Mouse (Mus musculus) hindbrain, embryonic 10.5 days (tissue): ENCODE data around the gene Trim17. TPM values are rescaled to one million over a fixed set of nuclear protein-coding genes. Genes with fewer than 3 reads are reported as not detected.
"Not testable (repeated sequence)": the region's sequence is repeated elsewhere in the genome, so short reads cannot be mapped to it uniquely, and the experiment has no call there.

Source experiments
- DNase-seq: peaks from one replicate; pipeline ENCODE4 v3.0.0-alpha.2; 2017; ENCODE audit warnings: low spot score
- H3K27ac ChIP-seq: fragments of 300-500 bp; sonication (generic); 2 replicates; pipeline ENCODE4 v1.5.1; 2016; ENCODE audit warnings: mild to moderate bottlenecking, moderate library complexity
- H3K27me3 ChIP-seq: fragments of 300-500 bp; sonication (generic); 2 replicates; pipeline ENCODE4 v1.6.1; 2016; ENCODE audit warnings: mild to moderate bottlenecking; ENCODE audit not compliant: poor library complexity, insufficient read depth, severe bottlenecking
- H3K36me3 ChIP-seq: fragments of 300-500 bp; sonication (generic); 2 replicates; pipeline ENCODE4 v1.6.1; 2016; ENCODE audit warnings: mild to moderate bottlenecking, moderate library complexity
- H3K4me1 ChIP-seq: fragments of 300-500 bp; sonication (generic); replicated peaks from 2 replicates; pipeline ENCODE4 v1.6.1; 2016; ENCODE audit warnings: mild to moderate bottlenecking
- H3K4me3 ChIP-seq: fragments of 300-500 bp; sonication (generic); 2 replicates; pipeline ENCODE4 v1.5.1; 2016; ENCODE audit warnings: mild to moderate bottlenecking, moderate library complexity
- H3K9me3 ChIP-seq: fragments of 300-500 bp; sonication (generic); 2 replicates; pipeline ENCODE4 v1.6.1; 2016; ENCODE audit warnings: mild to moderate bottlenecking, moderate library complexity
- WGBS: fragments of 180-500 bp; shearing (Covaris S2); methylation state at CpG from one replicate; pipeline ENCODE4 v1.1.7; 2016; 5-methylcytosine and 5-hydroxymethylcytosine counted together
- polyA plus RNA-seq: library from polyadenylated mRNA; unstranded; fragments of >200 nt; fragmentation: Nextera tagmentation; extraction: Ambion mirVana; gene quantifications from 2 replicates; pipeline ENCODE4 v1.2.1, GENCODE M21; 2016

The Trim17 gene
- polyA plus RNA-seq, 1 experiment from 2014 or later, result 0.85 TPM

DNA sequence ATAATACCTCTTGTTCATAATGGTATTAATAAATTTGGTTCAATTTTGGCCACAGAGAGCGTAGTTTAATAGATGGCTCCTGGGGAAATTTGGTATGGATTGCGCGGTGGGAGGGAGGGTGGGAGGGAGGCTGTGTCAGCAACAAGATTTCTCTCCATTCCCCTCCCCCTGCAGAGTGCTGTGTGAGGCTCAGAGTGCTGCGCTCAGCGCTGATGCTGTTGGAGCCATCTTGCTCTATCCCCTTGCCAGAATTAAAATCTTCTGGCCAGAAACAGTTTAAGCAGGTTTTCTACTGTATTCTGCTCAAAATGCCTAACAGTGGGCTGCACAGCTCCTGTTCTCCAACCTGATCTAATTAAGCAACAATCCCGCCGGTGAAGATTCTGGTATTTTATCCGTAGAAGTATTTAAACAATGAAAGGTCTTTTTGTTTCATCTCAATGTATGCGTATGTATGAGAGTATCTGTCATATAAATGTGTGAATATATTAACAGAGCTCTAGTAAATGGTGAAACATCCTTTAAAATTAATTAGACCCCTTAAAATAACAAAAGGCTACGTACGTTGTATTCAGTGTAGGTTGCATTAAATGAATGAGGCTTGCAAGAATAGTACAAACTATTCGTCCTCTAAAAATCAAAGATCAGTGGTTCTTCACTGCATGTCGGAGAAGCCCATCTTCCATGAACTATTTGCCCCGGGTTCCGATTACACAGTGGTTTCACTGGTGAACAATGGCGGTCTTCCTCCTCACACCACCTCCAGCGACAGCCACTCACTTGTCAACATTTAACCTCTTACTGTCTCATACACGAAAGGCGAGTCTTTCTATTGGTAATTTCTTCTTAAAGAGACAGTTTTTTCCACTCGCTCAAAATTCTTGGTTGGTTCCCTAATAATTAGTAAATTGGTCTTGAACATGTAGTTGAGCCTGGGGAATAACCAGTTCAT, 4.7 kb upstream of the Trim17 start:
- H3K27me3 ChIP-seq, result peaks cover 14% of the 10 kb centered on the region; the same call in 1 of the 2 replicates
- WGBS, result 5% methylated on average over 20 of the region's 20 CpGs
- no peaks in the 10 kb centered on the region for H3K9me3 ChIP-seq

DNA sequence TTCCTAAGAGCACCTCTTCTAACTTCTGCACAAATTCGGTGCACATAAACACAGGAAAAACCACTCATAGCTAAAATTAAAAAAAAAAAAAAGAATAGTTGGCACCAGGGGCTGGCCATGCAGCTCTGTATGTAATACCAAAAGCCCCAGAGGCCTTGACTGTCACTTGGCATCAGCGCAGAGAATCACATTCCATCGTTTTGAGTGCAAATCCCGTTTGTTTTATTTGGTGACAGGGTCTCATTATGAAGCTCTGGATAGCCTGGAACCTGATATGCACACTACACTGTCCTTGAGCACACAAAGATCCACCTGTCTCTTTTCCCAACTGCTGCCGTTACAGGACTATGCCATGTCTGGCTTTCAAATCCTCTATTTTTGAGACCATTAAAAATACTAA, 3.3 kb upstream of the Trim17 start:
- H3K27me3 ChIP-seq, result peaks cover 7% of the 10 kb centered on the region; the same call in 1 of the 2 replicates

More for the DNA sequence above, 4.7 kb upstream of the Trim17 start:
- DNase-seq, result peak; percentile 66
- Histone ChIP-seq H3K4me3 (peak overlapping the region; percentile 68), H3K4me1 (peaks cover 29% of the 10 kb centered on the region), H3K36me3 (no peaks in the 10 kb centered on the region), H3K27ac (peak overlapping the region; percentile 95)

DNA sequence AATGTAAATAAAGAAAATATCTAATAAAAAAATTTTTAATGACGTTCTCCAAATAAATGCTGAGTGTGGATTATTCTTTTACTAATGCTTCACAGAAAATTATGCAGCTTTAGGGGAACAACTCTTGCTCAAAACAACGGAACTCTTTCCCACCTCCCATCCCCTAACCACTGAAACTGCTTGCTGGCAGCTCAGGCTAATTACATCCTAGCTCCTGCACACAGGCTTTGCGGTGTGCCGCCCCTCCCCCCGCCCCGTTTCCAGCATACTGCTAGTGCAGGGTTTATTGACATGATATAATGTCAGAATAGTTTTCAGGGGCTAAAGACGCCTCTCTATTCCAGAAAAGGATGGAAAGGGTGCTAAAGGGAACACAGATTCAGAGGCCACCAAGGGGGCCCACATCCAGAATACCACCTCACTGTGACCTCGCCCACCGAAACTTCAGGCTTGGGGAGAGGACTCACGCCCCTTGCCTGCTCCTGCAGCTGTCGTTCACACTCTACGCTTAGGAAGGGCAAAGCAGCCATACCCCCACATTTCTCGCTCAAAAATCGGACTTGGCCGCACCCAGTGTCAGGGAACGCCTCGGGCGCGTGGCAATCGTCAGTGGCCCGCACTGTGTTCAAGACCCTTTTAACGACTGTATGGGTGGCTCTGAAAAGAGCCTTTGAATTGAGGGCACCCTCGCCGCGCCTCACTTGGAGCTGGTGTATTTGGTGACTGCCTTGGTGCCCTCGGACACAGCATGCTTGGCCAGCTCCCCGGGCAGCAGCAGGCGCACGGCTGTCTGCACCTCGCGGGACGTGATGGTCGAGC, 925 bp upstream of the Trim17 start:
- Histone ChIP-seq H3K4me3 (peak overlapping the region; percentile 89), H3K27me3 (peaks cover 8% of the 10 kb centered on the region), H3K27ac (peak overlapping the region; percentile 97), H3K9me3 (no peaks in the 10 kb centered on the region), H3K36me3 (peaks cover 14% of the 10 kb centered on the region), H3K4me1 (peaks cover 42% of the 10 kb centered on the region)
- WGBS, result under 1% methylated on average over 33 of the region's 33 CpGs
- DNase-seq, result peak; percentile 68

More for the DNA sequence above, 3.3 kb upstream of the Trim17 start:
- H3K27ac ChIP-seq, result no peak overlapping the region
- 75% methylated on average over 5 of the region's 5 CpGs for WGBS
- no peaks in the 10 kb centered on the region for H3K36me3 ChIP-seq
- no peak for DNase-seq
- H3K4me3 ChIP-seq, result no peak overlapping the region
- peaks cover 36% of the 10 kb centered on the region for H3K4me1 ChIP-seq
- H3K9me3 ChIP-seq, result no peaks in the 10 kb centered on the region

DNA sequence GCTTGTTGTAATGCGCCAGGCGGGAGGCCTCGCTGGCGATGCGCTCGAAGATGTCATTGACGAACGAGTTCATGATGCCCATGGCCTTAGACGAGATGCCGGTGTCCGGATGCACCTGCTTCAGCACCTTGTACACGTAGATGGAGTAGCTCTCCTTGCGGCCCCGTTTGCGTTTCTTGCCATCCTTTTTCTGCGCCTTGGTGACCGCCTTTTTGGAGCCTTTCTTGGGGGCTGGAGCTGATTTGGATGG, 390 bp upstream of the Trim17 start:
- Histone ChIP-seq H3K4me1 (peaks cover 42% of the 10 kb centered on the region), H3K4me3 (peak overlapping the region; percentile 89), H3K27ac (peak overlapping the region; percentile 97), H3K36me3 (peaks cover 15% of the 10 kb centered on the region)
- H3K27me3 ChIP-seq, DNase-seq, H3K9me3 ChIP-seq: not testable (repeated sequence)
- WGBS, result under 1% methylated on average over 17 of the region's 17 CpGs

DNA sequence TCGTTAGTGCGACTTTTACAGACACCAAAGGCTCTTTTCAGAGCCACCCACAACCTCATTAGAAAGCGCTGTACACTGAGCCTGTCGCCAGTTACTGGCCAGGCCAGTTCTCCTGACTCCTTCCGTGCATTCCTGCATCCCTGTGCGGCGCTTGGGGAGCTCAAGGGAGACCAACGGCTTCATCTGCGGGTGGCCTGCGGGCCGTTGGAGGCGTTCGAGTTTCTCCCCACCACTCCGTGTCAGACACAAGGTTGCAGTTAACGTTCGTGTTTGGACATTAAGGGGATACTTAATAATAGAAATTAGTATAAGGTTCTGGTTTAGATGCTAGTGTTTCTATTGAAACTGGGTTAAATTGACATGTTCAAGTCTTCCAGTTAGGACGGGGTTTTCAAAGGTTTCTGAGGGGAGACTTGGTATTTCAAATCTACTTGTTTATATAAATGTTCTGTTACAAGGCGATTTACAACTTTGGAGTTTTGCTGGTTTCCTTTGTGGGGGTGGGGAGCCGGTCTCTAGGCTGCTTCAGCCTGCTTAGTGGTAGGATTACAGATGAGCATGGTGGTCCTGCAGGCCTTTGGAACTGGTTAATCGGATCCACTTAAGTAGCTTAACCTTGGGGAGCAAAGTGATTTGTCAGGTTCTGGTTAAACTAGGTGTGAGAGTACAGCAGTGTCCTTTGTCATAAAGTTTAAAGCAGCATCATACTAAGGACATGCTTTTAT, 820 bp downstream of the Trim17 start:
- under 1% methylated on average over 20 of the region's 20 CpGs for WGBS

DNA sequence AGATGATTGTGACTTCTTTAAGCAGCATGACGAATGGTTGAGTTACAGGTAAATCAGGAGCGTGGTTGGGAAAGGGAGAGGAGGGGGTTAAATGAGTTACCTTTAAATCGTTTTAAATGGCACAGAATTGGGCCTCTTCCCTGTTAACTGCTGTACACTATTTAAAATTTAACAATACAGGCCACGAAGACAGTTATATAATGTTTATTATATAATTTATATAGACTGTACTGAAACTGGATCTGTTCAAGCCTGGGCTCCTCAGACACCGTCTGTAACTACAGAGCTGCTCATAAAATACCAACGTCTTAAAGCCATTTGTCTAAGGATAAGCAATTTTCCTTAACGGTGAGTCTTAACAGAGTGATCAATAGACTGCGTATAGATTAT, 1.4 kb downstream of the Trim17 start:
- Histone ChIP-seq H3K9me3 (no peaks in the 10 kb centered on the region), H3K36me3 (peaks cover 15% of the 10 kb centered on the region), H3K27ac (peak overlapping the region; percentile 97), H3K4me1 (peaks cover 44% of the 10 kb centered on the region), H3K4me3 (peak overlapping the region; percentile 89), H3K27me3 (peaks cover 9% of the 10 kb centered on the region)
- WGBS, result 48% methylated on average over 8 of the region's 8 CpGs
- DNase-seq, result no peak

More for the DNA sequence above, 820 bp downstream of the Trim17 start:
- H3K9me3 ChIP-seq, result no peaks in the 10 kb centered on the region
- H3K36me3 ChIP-seq, result peaks cover 15% of the 10 kb centered on the region
- peak overlapping the region; percentile 97 for H3K27ac ChIP-seq
- H3K4me3 ChIP-seq, result peak overlapping the region; percentile 89
- DNase-seq, result no peak
- H3K4me1 ChIP-seq, result peaks cover 48% of the 10 kb centered on the region
- peaks cover 9% of the 10 kb centered on the region for H3K27me3 ChIP-seq

DNA sequence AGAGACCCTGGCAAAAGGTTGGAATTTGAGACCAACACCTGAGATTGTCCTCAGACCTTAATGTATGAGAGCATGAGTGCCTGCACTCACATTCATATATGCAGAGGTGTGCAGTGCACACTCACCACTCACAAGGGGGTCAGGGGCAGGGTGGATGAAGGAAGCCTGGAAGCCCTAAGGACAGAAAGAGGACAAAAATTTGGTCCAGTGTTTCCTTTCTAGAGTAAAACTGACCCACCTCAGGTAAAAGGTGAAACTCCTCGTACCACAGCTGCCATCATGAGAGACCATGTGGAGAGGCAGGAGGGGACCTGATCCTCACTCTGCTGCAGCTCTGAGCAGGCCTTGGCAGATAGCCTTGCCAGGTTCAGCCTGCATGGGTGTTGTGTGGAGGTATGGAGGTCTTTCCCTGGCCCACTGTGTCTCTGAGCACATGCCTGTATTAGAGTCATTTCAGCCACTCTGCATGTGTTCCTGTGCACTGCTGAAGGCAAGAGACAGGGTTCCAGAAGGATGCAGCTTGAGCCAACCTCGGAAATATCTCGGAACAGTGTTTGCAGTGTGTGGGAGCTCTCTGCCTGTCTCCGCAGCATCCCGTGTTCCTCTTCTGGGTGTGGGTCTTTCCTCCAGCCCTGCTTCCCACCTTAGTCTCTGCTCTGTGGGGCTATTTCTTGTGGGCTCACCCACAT, 2.9 kb downstream of the Trim17 start:
- Histone ChIP-seq H3K4me3 (peak overlapping the region; percentile 89), H3K4me1 (peaks cover 44% of the 10 kb centered on the region), H3K36me3 (peaks cover 15% of the 10 kb centered on the region), H3K27me3 (peaks cover 18% of the 10 kb centered on the region), H3K9me3 (peaks cover 8% of the 10 kb centered on the region), H3K27ac (no peak overlapping the region)
- WGBS, result 87% methylated on average over 5 of the region's 5 CpGs
- DNase-seq, result no peak

DNA sequence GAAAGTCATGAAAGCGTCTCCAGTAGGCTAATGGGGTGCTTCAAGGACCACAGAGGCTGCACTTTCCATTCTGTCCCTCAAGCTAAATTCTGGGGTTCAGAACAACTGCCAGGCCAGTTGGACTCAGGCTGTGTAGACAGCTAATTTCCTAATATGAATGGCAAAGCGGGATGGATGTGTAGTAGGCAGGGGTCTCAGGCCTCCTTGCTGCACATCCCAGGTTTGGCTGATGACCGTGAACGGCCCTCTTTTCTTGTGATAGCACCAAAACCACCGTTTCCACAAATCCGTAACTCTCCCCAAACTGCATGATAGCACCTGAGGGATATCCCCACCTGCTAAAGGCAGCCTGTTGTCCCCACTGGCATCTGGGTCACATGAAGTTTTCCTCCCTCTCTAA, 4.1 kb downstream of the Trim17 start:
- no peak overlapping the region for H3K4me3 ChIP-seq
- no peak for DNase-seq
- H3K36me3 ChIP-seq, result peaks cover 15% of the 10 kb centered on the region
- H3K27ac ChIP-seq, result no peak overlapping the region
- H3K9me3 ChIP-seq, result peaks cover 8% of the 10 kb centered on the region
- peaks cover 40% of the 10 kb centered on the region for H3K4me1 ChIP-seq
- WGBS, result 87% methylated on average over 6 of the region's 6 CpGs
- peaks cover 29% of the 10 kb centered on the region for H3K27me3 ChIP-seq

DNA sequence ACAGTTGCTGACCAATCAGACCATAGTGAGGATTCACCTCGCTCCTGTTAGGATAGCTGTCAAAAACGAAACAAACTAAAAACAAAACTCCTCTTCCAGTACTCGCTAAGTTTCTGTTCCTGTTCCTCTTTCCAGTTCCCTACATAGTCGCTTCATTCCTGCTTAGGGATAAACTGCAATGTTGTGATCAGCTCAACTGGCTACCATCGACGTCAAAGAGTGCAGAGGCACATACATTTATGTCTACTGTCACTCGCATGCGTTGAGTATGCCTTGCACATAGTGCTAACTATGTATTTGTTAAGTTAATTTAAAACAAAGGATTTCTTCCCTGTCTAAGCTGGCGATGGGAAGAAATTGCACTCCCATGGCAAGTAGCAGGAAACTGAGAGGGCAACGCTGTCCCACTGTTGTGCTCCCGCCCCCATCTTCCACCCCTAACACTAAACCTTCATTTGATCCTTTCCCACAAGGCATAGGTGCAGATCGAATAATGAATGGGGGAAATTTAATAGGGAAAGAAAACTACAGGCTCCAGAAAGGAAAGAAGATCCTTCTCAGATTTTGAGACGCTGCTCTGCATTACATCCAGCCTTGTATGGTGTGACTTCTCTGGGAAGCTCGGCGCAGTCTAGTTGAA, 4.8 kb downstream of the Trim17 start:
- Histone ChIP-seq H3K4me3 (peak overlapping the region; percentile 59), H3K4me1 (peaks cover 43% of the 10 kb centered on the region), H3K9me3 (peaks cover 8% of the 10 kb centered on the region), H3K36me3 (peaks cover 15% of the 10 kb centered on the region), H3K27me3 (peaks cover 36% of the 10 kb centered on the region), H3K27ac (peak overlapping the region; percentile 71; the same call in 1 of the 2 replicates)
- DNase-seq, result no peak
- WGBS, result 40% methylated on average over 15 of the region's 15 CpGs

DNA sequence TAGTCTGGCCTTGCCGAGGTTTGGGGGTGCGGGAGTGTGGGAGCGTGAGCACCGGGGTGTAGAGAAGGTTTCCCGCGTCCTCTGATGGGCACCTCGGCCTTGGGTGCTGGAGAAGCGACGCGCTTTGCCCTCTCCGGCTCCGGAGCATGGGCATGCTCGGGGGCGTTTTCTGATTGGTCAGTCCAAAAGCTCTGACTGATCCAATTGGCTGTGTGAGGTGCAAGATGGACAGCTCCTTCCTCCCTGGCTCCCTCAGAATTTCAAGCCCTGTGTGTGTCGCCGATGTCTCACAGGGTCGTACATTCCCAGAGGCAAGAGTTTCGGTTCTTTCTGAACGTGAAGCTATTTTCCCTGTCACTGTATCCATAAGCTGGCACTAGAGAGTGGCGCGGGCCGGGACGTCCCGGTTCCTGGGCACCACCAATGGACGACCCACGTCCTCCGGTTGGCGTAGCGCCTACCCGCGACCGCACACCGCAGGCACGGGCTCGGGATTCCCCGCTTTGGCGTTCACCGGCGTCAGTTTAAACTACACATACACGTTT, 5.5 kb downstream of the Trim17 start:
- Histone ChIP-seq H3K27me3 (peaks cover 36% of the 10 kb centered on the region), H3K27ac (peak overlapping the region; percentile 71), H3K9me3 (peaks cover 8% of the 10 kb centered on the region), H3K4me3 (peak overlapping the region; percentile 59), H3K4me1 (peaks cover 50% of the 10 kb centered on the region), H3K36me3 (peaks cover 15% of the 10 kb centered on the region)
- WGBS, result 5% methylated on average over 40 of the region's 40 CpGs
- DNase-seq, result peak; percentile 83

DNA sequence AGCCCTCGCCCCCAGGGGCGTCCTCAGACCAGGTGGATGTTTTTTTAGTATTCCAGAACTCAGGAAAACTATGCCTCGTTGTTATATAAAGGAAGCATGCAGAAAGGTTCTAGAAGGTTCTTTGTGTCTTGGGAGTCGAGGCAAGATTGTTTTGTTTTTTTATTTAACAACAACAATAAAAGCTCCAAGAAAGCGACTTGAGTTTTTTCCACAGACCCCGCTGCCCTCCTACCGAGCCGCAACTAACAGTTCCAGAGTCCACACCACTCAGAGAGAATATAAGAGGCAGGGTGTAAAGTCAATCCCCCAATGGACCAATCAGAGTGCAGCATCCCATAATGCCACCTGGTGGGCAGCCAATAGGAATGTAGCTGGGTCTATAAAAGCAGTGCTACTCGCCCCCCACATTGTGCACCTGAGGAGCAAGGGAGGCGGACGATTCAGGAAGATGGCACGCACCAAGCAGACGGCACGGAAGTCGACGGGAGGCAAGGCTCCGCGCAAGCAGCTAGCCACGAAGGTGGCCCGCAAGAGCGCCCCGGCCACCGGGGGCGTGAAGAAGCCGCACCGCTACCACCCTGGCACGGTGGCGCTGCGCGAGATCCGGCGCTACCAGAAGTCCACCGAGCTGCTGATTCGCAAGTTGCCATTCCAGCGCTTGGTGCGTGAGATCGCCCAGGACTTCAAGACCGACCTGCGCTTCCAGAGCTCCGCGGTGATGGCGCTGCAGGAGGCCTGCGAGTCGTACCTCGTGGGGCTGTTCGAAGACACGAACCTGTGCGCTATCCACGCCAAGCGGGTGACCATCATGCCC, 7.1 kb downstream of the Trim17 start:
- no peak for DNase-seq
- Histone ChIP-seq H3K4me3 (0 out of 2 replicates have a peak overlapping the region, but pooled peaks have one; percentile 11), H3K27me3 (peaks cover 36% of the 10 kb centered on the region)

More for the DNA sequence above, 7.1 kb downstream of the Trim17 start:
- Histone ChIP-seq H3K27ac (no peak overlapping the region), H3K4me1 (peaks cover 47% of the 10 kb centered on the region), H3K36me3 (peaks cover 15% of the 10 kb centered on the region), H3K9me3 (peaks cover 8% of the 10 kb centered on the region)
- 61% methylated on average over 50 of the region's 50 CpGs for WGBS
